Mouse (Mus musculus): ENCODE data around the gene Nek4. TPM values are rescaled to one million over a fixed set of nuclear protein-coding genes. Genes with fewer than 3 reads are reported as not detected.

Nek4 gene
- polyA plus RNA-seq, 1 experiment from 2014 or later, result 9.5 TPM

GRCm38 (mm10) chr14:31019331-31020205, 68.4 kb downstream of the Nek4 start:
- Histone ChIP-seq H3K4me1 (replicated peaks) (no peaks in the 10 kb centered on the region; the same call in 1 of the 2 replicates), H3K9ac (peak overlapping the region; percentile 96), H3K36me3 (peaks cover 11% of the 10 kb centered on the region), H3K27ac (peak overlapping the region; percentile 98), H3K9me3 (no peaks in the 10 kb centered on the region), H3K4me3 (replicated peaks) (peak overlapping the region; percentile 68), H3K4me2 (replicated peaks) (peak overlapping the region; percentile 52), H3K27me3 (replicated peaks) (no peaks in the 10 kb centered on the region)
- WGBS, result 2% methylated on average over 47 of the region's 56 CpGs
- ATAC-seq, result peak; percentile 97

- no peaks in the 10 kb centered on the region for H3K9me3 ChIP-seq
- WGBS, result 42% methylated on average over 1 of the region's 1 CpGs
- no peaks in the 10 kb centered on the region; the same call in 1 of the 2 replicates for H3K4me1 ChIP-seq (replicated peaks)
- no peaks in the 10 kb centered on the region for H3K27me3 ChIP-seq (replicated peaks)
- no peak overlapping the region for H3K9ac ChIP-seq
- H3K27ac ChIP-seq, result no peak overlapping the region
- no peak overlapping the region for H3K4me2 ChIP-seq (replicated peaks)
- ATAC-seq, result no peak
- no peak overlapping the region for H3K4me3 ChIP-seq (replicated peaks)
- peaks cover 15% of the 10 kb centered on the region for H3K36me3 ChIP-seq
Measured at GRCm38 (mm10) chr14:31022579-31022978, 71.4 kb downstream of the Nek4 start.

- Histone ChIP-seq H3K4me3 (replicated peaks) (no peak overlapping the region), H3K9ac (no peak overlapping the region), H3K27ac (no peak overlapping the region), H3K9me3 (no peaks in the 10 kb centered on the region), H3K4me1 (replicated peaks) (no peaks in the 10 kb centered on the region), H3K4me2 (replicated peaks) (no peak overlapping the region), H3K27me3 (replicated peaks) (no peaks in the 10 kb centered on the region), H3K36me3 (peaks cover 19% of the 10 kb centered on the region)
- ATAC-seq, result no peak
- 73% methylated on average over 3 of the region's 3 CpGs for WGBS
Measured at GRCm38 (mm10) chr14:31025785-31026184, 74.6 kb downstream of the Nek4 start.

Other genes with a start within 250 kb of the Nek4 start
- gene Sfmbt1, start 236.5 kb upstream of the Nek4 start, polyA plus RNA-seq (2015; fragmentation: Nextera tagmentation; extraction: Ambion mirVana), result 11.4 and 12.3 TPM in 2 replicates
- 22.0 and 22.2 TPM in 2 replicates for gene Tmem110, start 125.8 kb upstream of the Nek4 start, polyA plus RNA-seq (2015; fragmentation: Nextera tagmentation; extraction: Ambion mirVana)
- gene Mustn1, start 72.2 kb upstream of the Nek4 start, polyA plus RNA-seq (2015; fragmentation: Nextera tagmentation; extraction: Ambion mirVana), result 8.1 and 8.3 TPM in 2 replicates
- gene Itih4, start 64.9 kb upstream of the Nek4 start, polyA plus RNA-seq (2015; fragmentation: Nextera tagmentation; extraction: Ambion mirVana), result 1.1 and 2.6 TPM in 2 replicates
- gene Itih3, start 27.6 kb upstream of the Nek4 start, polyA plus RNA-seq (2015; fragmentation: Nextera tagmentation; extraction: Ambion mirVana), result 3.2 and 5.1 TPM in 2 replicates
- 0.41 and 1.2 TPM in 2 replicates for gene Itih1, start 8.1 kb upstream of the Nek4 start, polyA plus RNA-seq (2015; fragmentation: Nextera tagmentation; extraction: Ambion mirVana)
- gene Glt8d1, start 50.0 kb downstream of the Nek4 start, polyA plus RNA-seq (2015; fragmentation: Nextera tagmentation; extraction: Ambion mirVana), result 44.6 and 48.6 TPM in 2 replicates
- gene Spcs1, start 50.3 kb downstream of the Nek4 start, polyA plus RNA-seq (2015; fragmentation: Nextera tagmentation; extraction: Ambion mirVana), result 411 and 423 TPM in 2 replicates
- gene Pbrm1, start 67.8 kb downstream of the Nek4 start, polyA plus RNA-seq (2015; fragmentation: Nextera tagmentation; extraction: Ambion mirVana), result 97.1 and 106 TPM in 2 replicates
- 127 and 151 TPM in 2 replicates for gene Gnl3, start 67.8 kb downstream of the Nek4 start, polyA plus RNA-seq (2015; fragmentation: Nextera tagmentation; extraction: Ambion mirVana)
- 90.1 TPM in 2 replicates for gene Smim4, start 177.6 kb downstream of the Nek4 start, polyA plus RNA-seq (2015; fragmentation: Nextera tagmentation; extraction: Ambion mirVana)
- 261 and 315 TPM in 2 replicates for gene Nt5dc2, start 179.7 kb downstream of the Nek4 start, polyA plus RNA-seq (2015; fragmentation: Nextera tagmentation; extraction: Ambion mirVana)
- gene Stab1, start 217.3 kb downstream of the Nek4 start, polyA plus RNA-seq (2015; fragmentation: Nextera tagmentation; extraction: Ambion mirVana), result 32.3 and 32.5 TPM in 2 replicates